Mouse (Mus musculus): ENCODE results near the gene Spdef. TPM values are rescaled to one million over a fixed set of nuclear protein-coding genes. Genes with fewer than 3 reads are reported as not detected.
A peak's percentile ranks its signal among the peaks of the same experiment; 100 is the strongest.

The Spdef gene
- total RNA-seq (2018; cell fraction: chromatin; rRNA removed) = 1 to 10 TPM in 4 of 26 experiments, under 1 TPM in 8, not detected in 14; 0.46 to 3.0 (median 0.84) TPM
- not detected for total RNA-seq (2018; cell fraction: cytosol; rRNA removed)
- 1 to 10 TPM in 1 of 26 experiments, under 1 TPM in 3, not detected in 22; 0.27 to 1.0 (median 0.43) TPM for total RNA-seq (2018; cell fraction: nucleus; rRNA removed)
- polyA plus RNA-seq (2018) = not detected in 3 replicates

- no peak within 1 kb of the TSS for H3K27ac ChIP-seq
- H3K4me3 ChIP-seq (ENCODE audit: inconsistent target) = no peak within 1 kb of the TSS
- 92% methylated on average over 10 of the region's 10 CpGs for WGBS (ENCODE audit: missing documents)
- no peaks in the 10 kb centered on the region for H3K79me2 ChIP-seq (ENCODE audit: inconsistent target)
- H3K36me3 ChIP-seq (ENCODE audit: inconsistent target) = no peaks in the 10 kb centered on the region
Measured at GRCm38 (mm10) chr17:27728770-27729169, at the start of gene Spdef. Spdef (minus strand) TSS chr17:27728955.

GRCm38 (mm10) chr17:27777823-27778222 lies 49.1 kb upstream of the Spdef start:
- 45% methylated on average over 5 of the region's 6 CpGs for WGBS (ENCODE audit: missing documents)
- Histone ChIP-seq H3K36me3 (ENCODE audit: inconsistent target) (peaks cover 29% of the 10 kb centered on the region), H3K79me2 (ENCODE audit: inconsistent target) (peaks cover 100% of the 10 kb centered on the region), H3K27ac (no peak overlapping the region), H3K4me3 (ENCODE audit: inconsistent target) (no peak overlapping the region)

GRCm38 (mm10) chr17:27774198-27774597 lies 45.4 kb upstream of the Spdef start:
- peaks cover 100% of the 10 kb centered on the region for H3K79me2 ChIP-seq (ENCODE audit: inconsistent target)
- H3K4me3 ChIP-seq (ENCODE audit: inconsistent target) = no peak overlapping the region
- 100% methylated on average over 3 of the region's 3 CpGs for WGBS (ENCODE audit: missing documents)
- H3K36me3 ChIP-seq (ENCODE audit: inconsistent target) = peaks cover 36% of the 10 kb centered on the region
- H3K27ac ChIP-seq = no peak overlapping the region

- Histone ChIP-seq H3K4me3 (ENCODE audit: inconsistent target) (no peak overlapping the region), H3K36me3 (ENCODE audit: inconsistent target) (peaks cover 44% of the 10 kb centered on the region)
- 94% methylated on average over 6 of the region's 6 CpGs for WGBS (ENCODE audit: missing documents)
Measured at GRCm38 (mm10) chr17:27771616-27772015, 42.9 kb upstream of the Spdef start.

GRCm38 (mm10) chr17:27768817-27769542 lies 40.2 kb upstream of the Spdef start:
- Histone ChIP-seq H3K4me3 (ENCODE audit: inconsistent target) (no peak overlapping the region), H3K36me3 (ENCODE audit: inconsistent target) (peaks cover 57% of the 10 kb centered on the region), H3K79me2 (ENCODE audit: inconsistent target) (peaks cover 96% of the 10 kb centered on the region), H3K27ac (no peak overlapping the region)
- 69% methylated on average over 8 of the region's 8 CpGs for WGBS (ENCODE audit: missing documents)

More at GRCm38 (mm10) chr17:27771616-27772015, 42.9 kb upstream of the Spdef start:
- Histone ChIP-seq H3K27ac (no peak overlapping the region), H3K79me2 (ENCODE audit: inconsistent target) (peaks cover 96% of the 10 kb centered on the region)

- Histone ChIP-seq H3K36me3 (ENCODE audit: inconsistent target) (peaks cover 58% of the 10 kb centered on the region), H3K27ac (peak overlapping the region; percentile 41), H3K4me3 (ENCODE audit: inconsistent target) (no peak overlapping the region), H3K79me2 (ENCODE audit: inconsistent target) (peaks cover 96% of the 10 kb centered on the region)
- 38% methylated on average over 12 of the region's 12 CpGs for WGBS (ENCODE audit: missing documents)
Measured at GRCm38 (mm10) chr17:27767543-27767942, 38.8 kb upstream of the Spdef start.

- WGBS (ENCODE audit: missing documents) = 36% methylated on average over 5 of the region's 5 CpGs
Measured at GRCm38 (mm10) chr17:27767120-27767519, 38.4 kb upstream of the Spdef start.

GRCm38 (mm10) chr17:27765066-27765465 lies 36.3 kb upstream of the Spdef start:
- no peak overlapping the region for H3K4me3 ChIP-seq (ENCODE audit: inconsistent target)
- peaks cover 56% of the 10 kb centered on the region for H3K36me3 ChIP-seq (ENCODE audit: inconsistent target)
- peaks cover 96% of the 10 kb centered on the region for H3K79me2 ChIP-seq (ENCODE audit: inconsistent target)
- peak overlapping the region; percentile 34 for H3K27ac ChIP-seq
- WGBS (ENCODE audit: missing documents) = 63% methylated on average over 6 of the region's 6 CpGs

More at GRCm38 (mm10) chr17:27767120-27767519, 38.4 kb upstream of the Spdef start:
- H3K79me2 ChIP-seq (ENCODE audit: inconsistent target) = peaks cover 96% of the 10 kb centered on the region
- peak overlapping the region; percentile 41 for H3K27ac ChIP-seq
- peaks cover 57% of the 10 kb centered on the region for H3K36me3 ChIP-seq (ENCODE audit: inconsistent target)
- H3K4me3 ChIP-seq (ENCODE audit: inconsistent target) = no peak overlapping the region

- Histone ChIP-seq H3K27ac (peak overlapping the region; percentile 34), H3K79me2 (ENCODE audit: inconsistent target) (peaks cover 96% of the 10 kb centered on the region), H3K4me3 (ENCODE audit: inconsistent target) (no peak overlapping the region), H3K36me3 (ENCODE audit: inconsistent target) (peaks cover 60% of the 10 kb centered on the region)
- 86% methylated on average over 2 of the region's 2 CpGs for WGBS (ENCODE audit: missing documents)
Measured at GRCm38 (mm10) chr17:27764453-27764852, 35.7 kb upstream of the Spdef start.

GRCm38 (mm10) chr17:27762884-27763283 lies 34.1 kb upstream of the Spdef start:
- peaks cover 96% of the 10 kb centered on the region for H3K79me2 ChIP-seq (ENCODE audit: inconsistent target)
- peaks cover 57% of the 10 kb centered on the region for H3K36me3 ChIP-seq (ENCODE audit: inconsistent target)
- WGBS (ENCODE audit: missing documents) = 93% methylated on average over 11 of the region's 11 CpGs
- no peak overlapping the region for H3K4me3 ChIP-seq (ENCODE audit: inconsistent target)
- H3K27ac ChIP-seq = no peak overlapping the region

GRCm38 (mm10) chr17:27761639-27762336 lies 33.0 kb upstream of the Spdef start:
- no peak overlapping the region for H3K4me3 ChIP-seq (ENCODE audit: inconsistent target)
- 62% methylated on average over 9 of the region's 9 CpGs for WGBS (ENCODE audit: missing documents)
- H3K27ac ChIP-seq = no peak overlapping the region
- H3K79me2 ChIP-seq (ENCODE audit: inconsistent target) = peaks cover 100% of the 10 kb centered on the region
- H3K36me3 ChIP-seq (ENCODE audit: inconsistent target) = peaks cover 56% of the 10 kb centered on the region

- Histone ChIP-seq H3K27ac (no peak overlapping the region), H3K79me2 (ENCODE audit: inconsistent target) (peaks cover 100% of the 10 kb centered on the region), H3K36me3 (ENCODE audit: inconsistent target) (peaks cover 40% of the 10 kb centered on the region), H3K4me3 (ENCODE audit: inconsistent target) (no peak overlapping the region)
- 89% methylated on average over 6 of the region's 6 CpGs for WGBS (ENCODE audit: missing documents)
Measured at GRCm38 (mm10) chr17:27760169-27760568, 31.4 kb upstream of the Spdef start.

GRCm38 (mm10) chr17:27751314-27752202 lies 22.8 kb upstream of the Spdef start:
- peaks cover 32% of the 10 kb centered on the region for H3K36me3 ChIP-seq (ENCODE audit: inconsistent target)
- H3K79me2 ChIP-seq (ENCODE audit: inconsistent target) = peaks cover 40% of the 10 kb centered on the region; the same call in 1 of the 2 replicates
- 86% methylated on average over 8 of the region's 8 CpGs for WGBS (ENCODE audit: missing documents)
- H3K27ac ChIP-seq = no peak overlapping the region
- H3K4me3 ChIP-seq (ENCODE audit: inconsistent target) = no peak overlapping the region

GRCm38 (mm10) chr17:27750451-27750942 lies 21.7 kb upstream of the Spdef start:
- Histone ChIP-seq H3K36me3 (ENCODE audit: inconsistent target) (peaks cover 32% of the 10 kb centered on the region), H3K27ac (no peak overlapping the region), H3K4me3 (ENCODE audit: inconsistent target) (no peak overlapping the region), H3K79me2 (ENCODE audit: inconsistent target) (peaks cover 30% of the 10 kb centered on the region; the same call in 1 of the 2 replicates)
- WGBS (ENCODE audit: missing documents) = 96% methylated on average over 6 of the region's 6 CpGs

Data from macrophage (primary cell).